Mouse (Mus musculus): ENCODE measurements around the gene Gcnt3. TPM values are rescaled to one million over a fixed set of nuclear protein-coding genes. Genes with fewer than 3 reads are reported as not detected.

Gene Gcnt3
- total RNA-seq, 1 experiment, result 1.1 TPM

DNA sequence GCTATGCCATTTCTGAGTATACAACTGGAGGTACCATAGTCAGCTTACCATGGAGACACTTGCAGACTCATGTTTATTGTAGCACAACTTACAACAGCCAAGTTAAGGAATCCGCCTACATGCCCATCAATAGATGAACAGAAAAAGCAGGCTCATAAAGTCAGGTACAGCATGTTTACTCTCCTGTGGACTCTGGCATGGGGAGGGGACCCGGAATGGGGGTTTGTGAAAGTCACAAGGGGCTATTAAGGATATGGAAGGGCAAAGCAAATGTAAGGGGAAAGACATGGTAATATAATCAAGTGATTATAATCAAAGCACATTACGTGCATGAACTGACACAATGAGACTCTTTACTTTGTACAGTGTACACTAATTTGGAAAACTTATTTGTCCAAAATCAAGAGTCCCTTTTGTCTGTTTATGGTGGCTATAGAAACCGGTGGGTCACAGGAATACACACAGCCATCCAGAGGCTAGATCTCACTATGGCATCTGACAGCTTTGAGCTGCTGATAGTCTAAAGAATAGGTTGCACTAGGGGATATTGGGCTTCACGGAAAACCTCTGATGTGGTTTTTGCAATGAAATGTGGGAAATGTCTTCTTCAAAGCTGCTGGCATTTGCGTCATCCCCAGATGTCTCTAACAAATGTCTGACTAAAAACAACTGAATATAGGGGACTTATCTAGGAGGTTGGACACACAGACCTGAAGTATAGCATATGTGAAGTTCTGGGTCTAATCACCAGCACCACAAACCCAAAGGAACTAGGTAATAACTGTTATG is 1.9 kb upstream of the Gcnt3 start:
- H3K36me3 ChIP-seq (ENCODE audit: control insufficient read depth, insufficient read depth, low read length, poor library complexity, severe bottlenecking), result no peaks in the 10 kb centered on the region
- H3K4me3 ChIP-seq (ENCODE audit: insufficient read depth in 1 of 2, low read depth in 1 of 2, low read length in 2 of 2, poor library complexity in 1 of 2, severe bottlenecking in 1 of 2), result no peak overlapping the region
- no peaks in the 10 kb centered on the region for H3K9me3 ChIP-seq (ENCODE audit: control insufficient read depth, insufficient read depth, low read depth, low read length)
- H3K27ac ChIP-seq (ENCODE audit: insufficient read depth, low read depth, low read length, poor library complexity, severe bottlenecking), result no peak overlapping the region
- peaks cover 0 to 10% of the 10 kb centered on the region in 2 experiments; a peak in 2 of 4 replicates for H3K4me1 ChIP-seq (ENCODE audit: control insufficient read depth in 2 of 2, insufficient read depth in 2 of 2, low read length in 2 of 2, poor library complexity in 1 of 2)
- no peak for TF ChIP-seq ZC3H11A (IDR thresholded peaks at IDR 0.05; ENCODE audit: borderline replicate concordance, low read depth, low read length)
- no peak for TF ChIP-seq MAFK (IDR thresholded peaks at IDR 0.05; ENCODE audit: insufficient read depth, low read depth, low read length)
- TF ChIP-seq HCFC1 (IDR thresholded peaks at IDR 0.05; ENCODE audit: borderline replicate concordance, insufficient read depth, low read length), result no peak
- TF ChIP-seq ZNF384 (IDR thresholded peaks at IDR 0.05; ENCODE audit: low read depth, low read length), result no peak
- no peak for TF ChIP-seq CHD2 (IDR thresholded peaks at IDR 0.05; ENCODE audit: low read depth, low read length)
- DNase-seq (ENCODE audit: low read depth, low spot score), result no peak
- no peak overlapping the region for H3K9ac ChIP-seq (ENCODE audit: insufficient read depth, low read depth, low read length, poor library complexity, severe bottlenecking)
- in situ Hi-C loops (cut with MboI; ENCODE audit: low sequenced_read_pairs in 2 of 2, unreplicated experiment in 2 of 2), result no loop called here

DNA sequence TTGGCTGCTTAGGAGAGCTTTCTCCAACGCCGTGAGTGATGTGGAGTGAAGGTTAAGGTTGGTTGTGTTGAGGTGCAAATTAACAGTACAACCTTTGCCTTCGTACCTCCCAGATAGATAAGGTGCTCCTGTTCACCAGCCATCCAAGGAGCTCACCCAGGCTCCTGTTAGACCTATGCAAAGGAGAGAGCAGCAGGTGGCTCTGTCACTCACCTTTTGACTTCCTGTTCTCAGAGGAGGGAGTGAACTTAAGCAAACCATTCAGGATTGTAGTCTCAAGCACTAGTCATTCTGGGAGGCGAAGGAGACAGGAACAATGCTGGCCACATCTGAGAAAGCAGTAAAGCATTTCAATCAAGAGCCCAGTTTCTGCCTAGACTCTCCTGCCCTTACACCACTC is 1.2 kb downstream of the Gcnt3 start:
- no peak for DNase-seq (ENCODE audit: low read depth, low spot score)
- no peaks in the 10 kb centered on the region for H3K36me3 ChIP-seq (ENCODE audit: control insufficient read depth, insufficient read depth, low read length, poor library complexity, severe bottlenecking)
- in situ Hi-C loops (cut with MboI; ENCODE audit: low sequenced_read_pairs in 2 of 2, unreplicated experiment in 2 of 2), result no loop called here
- TF ChIP-seq CHD2 (IDR thresholded peaks at IDR 0.05; ENCODE audit: low read depth, low read length) (no peak), MAFK (IDR thresholded peaks at IDR 0.05; ENCODE audit: insufficient read depth, low read depth, low read length) (no peak), ZC3H11A (IDR thresholded peaks at IDR 0.05; ENCODE audit: borderline replicate concordance, low read depth, low read length) (no peak), ZNF384 (IDR thresholded peaks at IDR 0.05; ENCODE audit: low read depth, low read length) (no peak), HCFC1 (IDR thresholded peaks at IDR 0.05; ENCODE audit: borderline replicate concordance, insufficient read depth, low read length) (no peak)
- H3K9me3 ChIP-seq (ENCODE audit: control insufficient read depth, insufficient read depth, low read depth, low read length), result no peaks in the 10 kb centered on the region
- H3K9ac ChIP-seq (ENCODE audit: insufficient read depth, low read depth, low read length, poor library complexity, severe bottlenecking), result no peak overlapping the region
- H3K27ac ChIP-seq (ENCODE audit: insufficient read depth, low read depth, low read length, poor library complexity, severe bottlenecking), result no peak overlapping the region
- no peak overlapping the region for H3K4me3 ChIP-seq (ENCODE audit: insufficient read depth in 1 of 2, low read depth in 1 of 2, low read length in 2 of 2, poor library complexity in 1 of 2, severe bottlenecking in 1 of 2)
- 0 out of 4 replicates have a peak, but pooled peaks cover 0 to 6% of the 10 kb centered on the region in 2 experiments for H3K4me1 ChIP-seq (ENCODE audit: control insufficient read depth in 2 of 2, insufficient read depth in 2 of 2, low read length in 2 of 2, poor library complexity in 1 of 2)

DNA sequence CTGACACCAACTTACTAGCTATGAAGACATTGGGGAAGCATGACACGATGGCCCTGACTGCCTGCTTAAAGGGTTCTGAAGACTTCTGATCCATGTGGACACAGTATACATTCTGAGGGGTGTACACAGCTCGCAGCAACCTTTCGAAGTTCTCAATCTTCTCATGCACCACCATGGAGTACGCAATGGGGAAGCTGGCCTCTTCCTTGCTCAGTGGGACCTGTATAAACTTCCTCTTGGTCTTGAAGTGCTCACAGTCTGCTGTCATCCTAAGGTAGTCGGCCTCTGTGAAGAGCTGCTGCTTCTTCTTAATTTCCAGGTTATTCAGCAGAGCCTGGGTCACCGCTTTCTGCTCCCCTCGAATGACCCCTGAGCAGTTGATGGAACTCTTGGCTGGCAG is 3.2 kb downstream of the Gcnt3 start:
- Histone ChIP-seq H3K4me1 (ENCODE audit: control insufficient read depth in 2 of 2, insufficient read depth in 2 of 2, low read length in 2 of 2, poor library complexity in 1 of 2) (0 out of 4 replicates have a peak, but pooled peaks cover 0 to 6% of the 10 kb centered on the region in 2 experiments), H3K36me3 (ENCODE audit: control insufficient read depth, insufficient read depth, low read length, poor library complexity, severe bottlenecking) (no peaks in the 10 kb centered on the region), H3K27ac (ENCODE audit: insufficient read depth, low read depth, low read length, poor library complexity, severe bottlenecking) (no peak overlapping the region), H3K9ac (ENCODE audit: insufficient read depth, low read depth, low read length, poor library complexity, severe bottlenecking) (no peak overlapping the region), H3K4me3 (ENCODE audit: insufficient read depth in 1 of 2, low read depth in 1 of 2, low read length in 2 of 2, poor library complexity in 1 of 2, severe bottlenecking in 1 of 2) (no peak overlapping the region), H3K9me3 (ENCODE audit: control insufficient read depth, insufficient read depth, low read depth, low read length) (no peaks in the 10 kb centered on the region)
- no peak for DNase-seq (ENCODE audit: low read depth, low spot score)
- TF ChIP-seq ZNF384 (IDR thresholded peaks at IDR 0.05; ENCODE audit: low read depth, low read length) (no peak), HCFC1 (IDR thresholded peaks at IDR 0.05; ENCODE audit: borderline replicate concordance, insufficient read depth, low read length) (no peak), ZC3H11A (IDR thresholded peaks at IDR 0.05; ENCODE audit: borderline replicate concordance, low read depth, low read length) (no peak), MAFK (IDR thresholded peaks at IDR 0.05; ENCODE audit: insufficient read depth, low read depth, low read length) (no peak), CHD2 (IDR thresholded peaks at IDR 0.05; ENCODE audit: low read depth, low read length) (no peak)
- in situ Hi-C loops (cut with MboI; ENCODE audit: low sequenced_read_pairs in 2 of 2, unreplicated experiment in 2 of 2), result no loop called here

DNA sequence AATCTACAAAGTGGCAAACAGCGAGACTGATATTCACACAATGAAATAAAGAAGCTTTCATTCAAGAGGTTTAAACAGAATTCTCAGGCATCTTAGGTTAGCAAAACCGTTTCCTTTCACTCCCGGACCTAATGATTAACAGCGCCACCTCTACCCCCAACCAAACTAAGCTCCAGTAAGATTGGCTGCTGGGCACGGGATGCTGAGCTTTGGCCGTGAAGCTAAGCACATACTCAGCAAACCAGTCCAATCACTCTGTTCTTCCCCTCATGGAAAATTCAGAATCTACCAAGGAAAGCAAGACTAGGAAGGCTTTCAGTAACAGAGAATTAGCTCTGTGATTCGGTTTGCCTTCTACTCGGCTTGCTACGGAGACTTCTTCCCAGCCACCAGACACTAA is 4.8 kb downstream of the Gcnt3 start:
- Histone ChIP-seq H3K27ac (ENCODE audit: insufficient read depth, low read depth, low read length, poor library complexity, severe bottlenecking) (no peak overlapping the region), H3K9me3 (ENCODE audit: control insufficient read depth, insufficient read depth, low read depth, low read length) (no peaks in the 10 kb centered on the region), H3K36me3 (ENCODE audit: control insufficient read depth, insufficient read depth, low read length, poor library complexity, severe bottlenecking) (no peaks in the 10 kb centered on the region), H3K4me3 (ENCODE audit: insufficient read depth in 1 of 2, low read depth in 1 of 2, low read length in 2 of 2, poor library complexity in 1 of 2, severe bottlenecking in 1 of 2) (no peak overlapping the region), H3K4me1 (ENCODE audit: control insufficient read depth in 2 of 2, insufficient read depth in 2 of 2, low read length in 2 of 2, poor library complexity in 1 of 2) (0 out of 4 replicates have a peak, but pooled peaks cover 0 to 6% of the 10 kb centered on the region in 2 experiments), H3K9ac (ENCODE audit: insufficient read depth, low read depth, low read length, poor library complexity, severe bottlenecking) (no peak overlapping the region)
- TF ChIP-seq HCFC1 (IDR thresholded peaks at IDR 0.05; ENCODE audit: borderline replicate concordance, insufficient read depth, low read length), result no peak
- no peak for TF ChIP-seq CHD2 (IDR thresholded peaks at IDR 0.05; ENCODE audit: low read depth, low read length)
- no peak for TF ChIP-seq ZNF384 (IDR thresholded peaks at IDR 0.05; ENCODE audit: low read depth, low read length)
- no peak for TF ChIP-seq ZC3H11A (IDR thresholded peaks at IDR 0.05; ENCODE audit: borderline replicate concordance, low read depth, low read length)
- TF ChIP-seq MAFK (IDR thresholded peaks at IDR 0.05; ENCODE audit: insufficient read depth, low read depth, low read length), result no peak
- DNase-seq (ENCODE audit: low read depth, low spot score), result no peak
- in situ Hi-C loops (cut with MboI; ENCODE audit: low sequenced_read_pairs in 2 of 2, unreplicated experiment in 2 of 2), result no loop called here
